Mouse (Mus musculus): ENCODE data around the gene Slc13a5. TPM values are rescaled to one million over a fixed set of nuclear protein-coding genes. Genes with fewer than 3 reads are reported as not detected.

The Slc13a5 gene
- total RNA-seq, 1 experiment from 2014 or later, result 0.15 TPM

- DNase-seq, result no peak
Observed at GRCm38 (mm10) chr11:72205256-72205655, 61.8 kb downstream of the Slc13a5 start.

DNA sequence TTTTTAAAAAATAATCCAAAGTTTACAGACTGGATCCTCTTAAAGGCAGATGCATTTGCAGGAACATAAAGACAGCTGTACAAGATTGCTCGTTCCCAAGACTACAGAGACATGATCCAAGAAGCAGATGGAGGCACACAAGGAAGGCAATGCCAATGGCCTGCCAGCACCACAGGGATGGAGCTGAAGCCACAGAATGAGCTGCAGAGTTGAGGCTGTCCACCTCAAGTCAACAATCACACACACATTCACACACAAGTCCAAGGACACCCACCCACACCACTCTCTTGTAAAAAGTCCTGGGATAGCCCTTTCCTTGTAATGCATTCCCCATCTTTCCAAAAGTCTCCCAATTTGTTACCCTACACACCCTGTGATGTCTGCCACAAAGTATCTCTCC is 63.6 kb downstream of the Slc13a5 start:
- no peak for DNase-seq

- DNase-seq, result no peak
Observed at GRCm38 (mm10) chr11:72196506-72196905, 70.5 kb downstream of the Slc13a5 start.

- no peak for DNase-seq
Observed at GRCm38 (mm10) chr11:72194259-72194658, 72.8 kb downstream of the Slc13a5 start.

Other genes starting within 250 kb of the Slc13a5 start
- 0.18 TPM in 1 of 2 replicates, not detected in the other for gene Aipl1, start 229.7 kb downstream of the Slc13a5 start, total RNA-seq (2021)
- 8.4 and 13.2 TPM in 2 replicates for gene Pimreg, start 225.2 kb downstream of the Slc13a5 start, total RNA-seq (2021)
- 1.8 and 1.9 TPM in 2 replicates for gene Pitpnm3, start 131.4 kb downstream of the Slc13a5 start, total RNA-seq (2021)
- gene Gm43951, start 60.4 kb downstream of the Slc13a5 start, total RNA-seq (2021), result 1.0 and 1.2 TPM in 2 replicates
- 12.3 and 12.5 TPM in 2 replicates for gene 4933427D14Rik, start 59.8 kb downstream of the Slc13a5 start, total RNA-seq (2021)
- gene Txndc17, start 59.7 kb downstream of the Slc13a5 start, total RNA-seq (2021), result 70.6 and 78.6 TPM in 2 replicates
- gene Med31, start 51.6 kb downstream of the Slc13a5 start, total RNA-seq (2021), result 13.3 and 15.7 TPM in 2 replicates
- 23.7 and 28.4 TPM in 2 replicates for gene Xaf1, start 34.4 kb upstream of the Slc13a5 start, total RNA-seq (2021)
- gene Fbxo39, start 47.2 kb upstream of the Slc13a5 start, total RNA-seq (2021), result 0.18 TPM in 1 of 2 replicates, not detected in the other
- 0.21 TPM in 1 of 2 replicates, not detected in the other for gene Tekt1, start 95.2 kb upstream of the Slc13a5 start, total RNA-seq (2021)
- 2.6 and 2.7 TPM in 2 replicates for gene Smtnl2, start 144.5 kb upstream of the Slc13a5 start, total RNA-seq (2021)
- gene Ggt6, start 168.3 kb upstream of the Slc13a5 start, total RNA-seq (2021), result 3.7 and 4.4 TPM in 2 replicates
- gene Mybbp1a, start 174.1 kb upstream of the Slc13a5 start, total RNA-seq (2021), result 83.9 and 101 TPM in 2 replicates
- gene Spns2, start 222.7 kb upstream of the Slc13a5 start, total RNA-seq (2021), result 2.2 and 3.3 TPM in 2 replicates

Measured in adrenal gland, postnatal 25 days (tissue).